Mouse (Mus musculus) limb, embryonic 11.5 days (tissue): ENCODE data around the gene Myt1l. TPM values are rescaled to one million over a fixed set of nuclear protein-coding genes. Genes with fewer than 3 reads are reported as not detected.

Experiments
- ATAC-seq: fragments of 200-750 bp; cut with Nextera tagmentation; 2 replicates; pipeline ENCODE4 v1.8.0; 2017; ENCODE audit warnings: low read depth; ENCODE audit not compliant: insufficient number of reproducible peaks, low FRiP score, low TSS enrichment
- DNase-seq: peaks from one replicate; pipeline ENCODE4 v3.0.0-alpha.2; 2015; ENCODE audit warnings: low spot score
- H3K27ac ChIP-seq: fragments of 300-500 bp; sonication (generic); replicated peaks from 2 replicates; pipeline ENCODE4 v1.5.1; 2014; ENCODE audit warnings: low read depth, mild to moderate bottlenecking, low read length
- H3K27me3 ChIP-seq: fragments of 300-500 bp; sonication (generic); 2 replicates; pipeline ENCODE4 v1.6.1; 2014; ENCODE audit warnings: mild to moderate bottlenecking, low read length, mixed read lengths; ENCODE audit not compliant: control insufficient read depth, insufficient read depth
- H3K36me3 ChIP-seq: fragments of 300-500 bp; sonication (generic); 2 replicates; pipeline ENCODE4 v1.6.1; 2014; ENCODE audit warnings: mild to moderate bottlenecking, low read length, moderate library complexity, mixed read lengths; ENCODE audit not compliant: control insufficient read depth, insufficient read depth
- H3K4me1 ChIP-seq: fragments of 300-500 bp; sonication (generic); 2 replicates; pipeline ENCODE4 v1.6.1; 2014; ENCODE audit warnings: low read length, mixed read lengths; ENCODE audit not compliant: control insufficient read depth, insufficient read depth
- H3K4me2 ChIP-seq: fragments of 300-500 bp; sonication (generic); 2 replicates; pipeline ENCODE4 v1.6.1; 2014; ENCODE audit warnings: low read depth, mild to moderate bottlenecking, moderate library complexity; ENCODE audit not compliant: severe bottlenecking
- H3K4me3 ChIP-seq: fragments of 300-500 bp; sonication (generic); 2 replicates; pipeline ENCODE4 v1.5.1; 2014; ENCODE audit warnings: low read depth, low read length
- H3K9ac ChIP-seq: fragments of 300-500 bp; sonication (generic); 2 replicates; pipeline ENCODE4 v1.6.1; 2014; ENCODE audit warnings: mild to moderate bottlenecking, low read length
- H3K9me3 ChIP-seq: fragments of 300-500 bp; sonication (generic); 2 replicates; pipeline ENCODE4 v1.6.1; 2016; ENCODE audit warnings: low read length; ENCODE audit not compliant: control insufficient read depth
- WGBS: fragments of 180-500 bp; shearing (Covaris S2); extraction: QIAGEN DNeasy Blood & Tissue Kit; methylation state at CpG from one replicate; pipeline ENCODE4 v1.1.7; 2014; 5-methylcytosine and 5-hydroxymethylcytosine counted together
- polyA plus RNA-seq: library from polyadenylated mRNA; unstranded; fragments of >200 nt; fragmentation: Nextera tagmentation; extraction: Ambion mirVana; gene quantifications from 2 replicates; pipeline ENCODE4 v1.2.1, GENCODE M21; 2014

Gene Myt1l
- polyA plus RNA-seq, 1 experiment from 2014 or later = 0.21 TPM

DNA sequence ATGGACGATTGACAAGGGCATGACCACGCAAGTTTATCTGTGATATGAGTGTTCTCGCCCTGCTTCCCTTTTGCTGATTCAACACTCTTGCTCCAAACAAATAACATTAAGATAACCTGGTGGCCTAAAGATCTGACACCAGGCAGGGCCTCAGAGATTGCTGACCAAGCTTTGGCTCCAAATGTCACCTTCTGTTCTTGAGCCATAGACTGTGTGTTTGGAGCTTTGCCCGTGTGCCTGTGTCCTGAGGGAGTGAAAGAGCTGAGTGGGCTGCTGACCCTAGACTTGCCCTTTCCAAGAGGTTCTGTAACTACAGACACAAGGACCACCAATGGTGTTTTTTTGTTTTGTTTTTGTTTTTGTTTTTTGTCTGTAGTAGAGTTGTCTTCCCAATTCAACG lies 124.3 kb downstream of the Myt1l start:
- ATAC-seq = no peak
- H3K9ac ChIP-seq = no peak overlapping the region
- 89% methylated on average over 5 of the region's 5 CpGs for WGBS
- no peak overlapping the region for H3K4me3 ChIP-seq
- no peaks in the 10 kb centered on the region for H3K9me3 ChIP-seq
- H3K4me2 ChIP-seq = no peak overlapping the region
- no peaks in the 10 kb centered on the region for H3K27me3 ChIP-seq
- H3K4me1 ChIP-seq = no peaks in the 10 kb centered on the region
- no peaks in the 10 kb centered on the region for H3K36me3 ChIP-seq
- DNase-seq = no peak
- H3K27ac ChIP-seq = no peak overlapping the region

DNA sequence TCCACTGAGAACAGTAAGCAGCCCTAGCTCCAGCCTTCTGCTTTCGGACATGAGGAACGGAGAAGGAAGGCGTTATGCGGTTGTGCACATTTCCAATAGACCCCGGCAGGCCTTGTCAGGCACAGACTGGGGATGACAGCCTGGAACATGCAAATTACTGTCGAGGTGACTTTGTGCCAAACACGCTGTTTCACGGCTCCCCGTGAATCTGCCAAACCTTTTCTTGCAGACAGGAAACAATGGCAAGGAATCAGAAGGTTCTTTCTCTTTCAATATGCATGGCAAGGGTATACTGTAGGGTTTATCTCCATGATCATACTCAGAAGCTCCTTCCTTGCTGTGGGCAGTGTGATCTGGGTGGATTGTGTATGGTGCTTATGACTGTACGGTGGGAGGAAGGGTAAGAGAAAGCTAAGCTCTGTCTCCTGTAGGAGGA lies 127.0 kb downstream of the Myt1l start:
- Histone ChIP-seq H3K4me2 (no peak overlapping the region), H3K27me3 (no peaks in the 10 kb centered on the region), H3K4me1 (no peaks in the 10 kb centered on the region), H3K4me3 (no peak overlapping the region), H3K36me3 (no peaks in the 10 kb centered on the region), H3K9me3 (no peaks in the 10 kb centered on the region), H3K9ac (no peak overlapping the region), H3K27ac (no peak overlapping the region)
- WGBS = 95% methylated on average over 10 of the region's 10 CpGs
- ATAC-seq = no peak
- DNase-seq = no peak

DNA sequence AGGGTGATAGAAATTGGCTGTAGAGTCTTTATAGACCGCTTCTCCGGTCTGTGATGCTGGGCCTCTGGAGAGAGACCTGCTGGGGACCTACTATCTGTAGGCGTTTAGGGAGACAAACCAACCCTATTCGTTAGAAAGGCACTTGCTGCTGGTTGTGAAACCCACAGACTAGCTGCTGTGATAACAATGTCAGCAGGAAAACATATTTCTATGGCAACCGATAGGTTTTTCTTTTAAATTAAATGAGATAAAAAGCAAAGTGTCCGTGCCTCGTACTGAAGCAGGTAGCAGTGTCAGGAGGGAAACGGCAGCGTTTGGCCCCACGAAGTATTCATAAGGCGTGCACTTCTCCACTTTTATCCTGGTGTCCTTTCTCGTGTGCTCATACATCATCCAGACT lies 127.5 kb downstream of the Myt1l start:
- Histone ChIP-seq H3K27ac (no peak overlapping the region), H3K27me3 (no peaks in the 10 kb centered on the region), H3K36me3 (no peaks in the 10 kb centered on the region), H3K9ac (no peak overlapping the region), H3K9me3 (no peaks in the 10 kb centered on the region), H3K4me2 (no peak overlapping the region), H3K4me1 (no peaks in the 10 kb centered on the region), H3K4me3 (no peak overlapping the region)
- DNase-seq = no peak
- 84% methylated on average over 12 of the region's 12 CpGs for WGBS
- ATAC-seq = no peak

DNA sequence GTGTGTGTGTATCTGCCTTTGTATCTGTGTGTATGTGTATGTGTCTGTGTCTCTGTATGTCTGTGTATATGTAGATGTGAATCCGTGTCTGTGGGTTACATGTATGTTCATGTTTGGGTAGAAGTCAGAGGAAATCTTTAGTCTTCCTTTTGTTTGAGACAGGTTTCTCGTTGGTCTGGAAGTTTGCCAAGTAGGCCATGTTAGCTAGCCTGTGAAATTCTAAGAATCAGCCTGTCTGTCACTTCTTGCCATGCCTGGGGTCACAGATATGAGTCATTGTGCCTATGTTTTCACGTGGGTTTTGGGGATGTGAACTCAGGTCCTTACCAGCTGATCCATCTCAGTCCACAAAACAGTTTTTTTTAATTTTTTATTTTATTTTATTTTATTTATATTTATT lies 128.9 kb downstream of the Myt1l start:
- H3K27ac ChIP-seq = no peak overlapping the region
- no peak overlapping the region for H3K9ac ChIP-seq
- WGBS = 78% methylated on average over 3 of the region's 3 CpGs
- H3K4me3 ChIP-seq = no peak overlapping the region
- no peak overlapping the region for H3K4me2 ChIP-seq
- H3K27me3 ChIP-seq = no peaks in the 10 kb centered on the region
- DNase-seq (no peak), ATAC-seq (no peak)
- H3K4me1 ChIP-seq = no peaks in the 10 kb centered on the region
- no peaks in the 10 kb centered on the region for H3K9me3 ChIP-seq
- H3K36me3 ChIP-seq = no peaks in the 10 kb centered on the region

DNA sequence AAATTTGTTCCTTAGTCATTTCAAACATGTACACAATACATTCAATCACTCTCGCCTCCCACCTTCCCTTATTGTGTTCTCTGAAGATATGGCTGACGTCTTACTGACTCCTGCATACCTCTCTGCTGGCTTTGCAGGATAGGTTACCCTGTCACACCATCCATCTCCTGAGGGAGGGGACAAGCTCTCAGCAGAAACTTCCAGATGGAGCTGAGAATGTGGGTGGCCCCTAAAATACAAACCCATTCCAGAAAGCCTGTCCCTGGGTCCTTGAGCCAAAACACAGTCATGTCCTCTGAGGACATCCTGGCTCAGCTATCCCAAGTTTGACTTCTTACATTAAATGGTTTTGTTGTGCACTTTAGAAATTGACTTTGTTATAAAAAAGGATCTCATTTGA lies 129.7 kb downstream of the Myt1l start:
- Histone ChIP-seq H3K36me3 (no peaks in the 10 kb centered on the region), H3K27ac (no peak overlapping the region), H3K9ac (no peak overlapping the region), H3K27me3 (no peaks in the 10 kb centered on the region), H3K9me3 (no peaks in the 10 kb centered on the region), H3K4me3 (no peak overlapping the region), H3K4me1 (no peaks in the 10 kb centered on the region), H3K4me2 (no peak overlapping the region)
- no peak for DNase-seq
- ATAC-seq = no peak
- 80% methylated on average over 2 of the region's 2 CpGs for WGBS

DNA sequence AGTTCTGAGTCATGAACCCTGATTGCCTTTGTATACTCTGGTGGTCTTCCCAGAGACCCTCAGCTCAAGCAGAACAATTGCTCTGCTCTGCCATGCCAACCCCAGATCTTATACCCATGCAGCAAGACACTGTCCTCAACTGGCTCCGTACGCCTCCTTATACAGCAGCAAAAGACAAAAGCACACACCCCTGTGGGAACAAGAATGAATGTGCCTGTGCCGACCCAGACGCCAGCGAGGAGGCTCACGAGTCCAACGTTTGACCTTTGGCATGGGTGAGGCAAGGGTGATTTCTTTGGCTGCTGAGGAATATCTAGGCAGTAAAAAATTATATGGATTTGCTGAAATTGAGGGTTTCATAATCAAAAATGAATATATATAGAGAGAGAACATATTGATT lies 143.8 kb downstream of the Myt1l start:
- no peaks in the 10 kb centered on the region for H3K27me3 ChIP-seq
- H3K4me1 ChIP-seq = no peaks in the 10 kb centered on the region
- no peaks in the 10 kb centered on the region for H3K36me3 ChIP-seq
- ATAC-seq = no peak
- H3K4me2 ChIP-seq = no peak overlapping the region
- H3K27ac ChIP-seq = no peak overlapping the region
- H3K9ac ChIP-seq = no peak overlapping the region
- WGBS = 88% methylated on average over 7 of the region's 7 CpGs
- DNase-seq = no peak
- H3K4me3 ChIP-seq = no peak overlapping the region
- no peaks in the 10 kb centered on the region for H3K9me3 ChIP-seq

DNA sequence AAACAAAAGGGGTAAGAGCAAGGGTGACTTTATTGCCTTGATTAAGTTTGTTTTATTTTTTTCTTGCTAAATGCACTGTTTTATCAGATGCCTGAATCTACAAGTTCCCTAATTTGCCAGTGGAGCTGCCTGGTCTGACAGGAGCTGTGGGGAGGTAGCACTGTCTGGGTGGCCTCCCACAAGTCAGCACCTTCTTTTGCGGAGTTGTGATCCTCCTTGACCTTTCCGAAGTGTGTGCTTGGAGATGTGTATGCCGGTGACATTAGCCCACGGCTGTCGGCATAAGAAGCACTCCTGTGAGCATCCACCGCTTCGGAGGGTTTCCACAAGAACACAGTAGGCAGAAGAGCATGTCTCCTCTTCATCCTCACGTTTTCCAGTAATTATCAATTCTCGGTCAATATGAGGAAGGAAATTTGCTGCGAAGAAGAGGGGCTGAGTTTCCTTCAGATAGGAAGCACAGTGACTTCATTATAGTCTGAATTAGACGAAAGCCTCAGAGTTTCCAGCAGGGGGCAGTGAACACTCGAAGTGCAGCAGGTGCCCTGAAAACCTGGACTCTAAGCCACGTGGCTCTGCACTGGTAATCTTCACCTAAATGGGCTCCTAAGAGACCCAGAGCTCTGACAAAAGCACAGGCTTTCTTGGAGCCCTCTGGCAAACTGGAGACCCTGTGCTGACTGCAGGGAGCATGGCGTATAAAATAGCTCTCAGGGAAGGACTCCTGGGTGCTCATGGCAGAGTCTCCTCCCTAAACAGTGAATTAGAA lies 147.6 kb downstream of the Myt1l start:
- ATAC-seq (no peak), DNase-seq (peak; percentile 64)
- Histone ChIP-seq H3K4me1 (no peaks in the 10 kb centered on the region), H3K27me3 (no peaks in the 10 kb centered on the region), H3K4me3 (no peak overlapping the region), H3K9me3 (no peaks in the 10 kb centered on the region), H3K4me2 (no peak overlapping the region), H3K36me3 (no peaks in the 10 kb centered on the region), H3K9ac (no peak overlapping the region), H3K27ac (no peak overlapping the region)
- 54% methylated on average over 14 of the region's 14 CpGs for WGBS

DNA sequence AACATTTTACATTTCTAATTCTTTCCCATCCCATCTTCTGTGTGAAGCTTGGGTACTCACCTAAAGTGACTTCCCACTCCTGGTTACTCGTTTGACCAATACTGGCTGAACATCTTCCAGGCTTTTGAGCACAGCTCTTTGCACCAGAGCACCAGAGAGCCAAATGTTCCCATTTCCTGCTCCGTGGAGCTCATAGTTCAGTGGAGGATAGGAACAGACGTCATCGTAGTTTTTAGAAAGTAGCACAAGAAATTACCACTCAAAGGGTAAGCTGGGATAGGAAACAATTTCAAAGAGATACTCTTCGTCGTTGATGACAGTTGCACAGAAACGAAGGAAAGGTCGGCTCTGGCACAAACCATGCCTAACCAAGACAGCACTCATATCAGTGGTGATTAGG lies 154.2 kb downstream of the Myt1l start:
- no peak for DNase-seq
- H3K27ac ChIP-seq = no peak overlapping the region
- ATAC-seq = no peak
- H3K4me2 ChIP-seq = no peak overlapping the region
- 82% methylated on average over 8 of the region's 8 CpGs for WGBS
- H3K9me3 ChIP-seq = no peaks in the 10 kb centered on the region
- H3K4me1 ChIP-seq = no peaks in the 10 kb centered on the region
- no peak overlapping the region for H3K9ac ChIP-seq
- no peak overlapping the region for H3K4me3 ChIP-seq
- H3K36me3 ChIP-seq = no peaks in the 10 kb centered on the region
- H3K27me3 ChIP-seq = no peaks in the 10 kb centered on the region

DNA sequence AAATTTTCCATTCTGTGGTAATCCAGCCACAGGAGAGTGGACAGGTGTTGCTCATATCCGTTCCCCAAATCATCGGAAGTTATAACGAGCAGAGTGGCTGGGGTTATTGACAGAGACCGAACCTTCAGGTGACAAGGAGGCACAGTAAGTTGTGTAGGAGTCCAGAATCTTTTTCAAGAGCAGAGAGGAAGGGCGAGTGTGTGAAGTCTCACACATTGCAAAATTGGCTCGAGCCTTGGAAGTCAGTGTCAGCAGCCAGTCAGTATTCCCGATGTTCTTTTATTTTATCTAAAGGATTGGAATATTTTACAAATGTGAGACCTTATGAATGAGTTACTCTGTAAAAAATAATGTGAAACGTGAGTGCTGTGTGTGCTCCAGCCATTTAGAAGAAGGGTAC lies 154.8 kb downstream of the Myt1l start:
- Histone ChIP-seq H3K9ac (no peak overlapping the region), H3K27ac (no peak overlapping the region), H3K36me3 (no peaks in the 10 kb centered on the region), H3K9me3 (no peaks in the 10 kb centered on the region), H3K4me3 (no peak overlapping the region), H3K4me2 (no peak overlapping the region), H3K4me1 (no peaks in the 10 kb centered on the region), H3K27me3 (no peaks in the 10 kb centered on the region)
- ATAC-seq (no peak), DNase-seq (no peak)
- WGBS = 87% methylated on average over 8 of the region's 8 CpGs
